Mouse (Mus musculus) spleen, postnatal 14 days (tissue): ENCODE results near the gene Tnfsf10.

Source experiments
- DNase-seq, 2 experiments: peaks; one replicate each; pipeline ENCODE4 v3.0.0; 2021 to 2022; ENCODE audit warnings: low spot score in 2 of 2

The Tnfsf10 gene

DNA sequence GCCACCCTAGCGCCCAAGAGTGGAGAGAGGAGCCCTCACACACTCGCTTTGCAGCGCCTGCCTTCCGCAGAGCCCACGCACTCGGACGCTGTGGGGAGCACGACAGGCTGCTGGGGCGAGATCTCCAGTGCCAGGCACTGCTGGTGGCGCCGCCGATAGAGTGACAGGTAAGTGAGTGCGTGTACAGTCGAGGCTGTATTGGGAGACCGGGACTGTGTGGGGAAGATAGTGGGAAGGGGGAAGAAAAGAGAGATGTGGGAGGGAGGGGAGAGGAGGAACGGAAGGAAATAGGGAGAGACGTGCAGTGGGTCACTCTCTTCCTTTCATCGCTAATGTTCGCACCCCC is 54.4 kb downstream of the Tnfsf10 start, which contains the start of gene Ghsr:
Gene Ghsr, plus strand, starts transcription at position 76 of the 346 bp plus-strand sequence.
- DNase-seq: no peak

DNA sequence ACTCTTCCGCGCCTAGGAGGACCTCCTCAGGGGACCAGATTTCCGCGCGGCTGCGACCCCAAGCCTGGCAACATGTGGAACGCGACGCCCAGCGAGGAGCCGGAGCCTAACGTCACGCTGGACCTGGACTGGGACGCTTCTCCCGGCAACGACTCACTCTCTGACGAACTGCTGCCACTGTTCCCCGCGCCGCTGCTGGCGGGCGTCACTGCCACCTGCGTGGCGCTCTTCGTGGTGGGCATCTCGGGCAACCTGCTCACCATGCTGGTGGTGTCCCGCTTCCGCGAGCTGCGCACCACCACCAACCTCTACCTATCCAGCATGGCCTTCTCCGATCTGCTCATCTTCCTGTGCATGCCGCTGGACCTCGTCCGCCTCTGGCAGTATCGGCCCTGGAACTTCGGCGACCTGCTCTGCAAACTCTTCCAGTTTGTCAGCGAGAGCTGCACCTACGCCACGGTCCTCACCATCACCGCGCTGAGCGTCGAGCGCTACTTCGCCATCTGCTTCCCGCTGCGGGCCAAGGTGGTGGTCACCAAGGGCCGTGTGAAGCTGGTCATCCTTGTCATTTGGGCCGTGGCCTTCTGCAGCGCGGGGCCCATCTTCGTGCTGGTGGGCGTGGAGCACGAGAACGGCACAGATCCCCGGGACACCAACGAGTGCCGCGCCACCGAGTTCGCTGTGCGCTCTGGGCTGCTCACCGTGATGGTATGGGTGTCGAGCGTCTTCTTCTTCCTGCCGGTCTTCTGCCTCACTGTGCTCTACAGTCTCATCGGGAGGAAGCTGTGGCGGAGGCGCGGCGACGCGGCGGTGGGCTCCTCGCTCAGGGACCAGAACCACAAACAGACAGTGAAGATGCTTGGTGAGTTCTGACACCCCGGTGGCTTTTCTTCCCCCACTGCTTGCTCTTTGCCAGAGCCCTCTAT is 55.2 kb downstream of the Tnfsf10 start:
- no peak for DNase-seq

DNA sequence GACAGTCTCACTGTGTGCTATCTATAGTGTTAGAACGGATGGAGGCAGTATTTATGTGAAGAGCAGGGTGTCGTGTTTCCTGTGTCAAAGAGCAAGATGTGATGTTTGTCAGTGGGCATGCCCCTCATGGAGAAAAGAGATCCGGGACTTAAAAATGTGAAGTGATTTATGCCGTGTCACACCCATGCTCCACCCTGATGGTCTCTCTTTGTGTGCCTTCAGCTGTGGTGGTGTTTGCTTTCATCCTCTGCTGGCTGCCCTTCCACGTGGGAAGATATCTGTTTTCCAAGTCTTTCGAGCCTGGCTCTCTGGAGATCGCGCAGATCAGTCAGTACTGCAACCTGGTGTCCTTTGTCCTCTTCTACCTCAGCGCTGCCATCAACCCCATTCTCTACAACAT is 57.6 kb downstream of the Tnfsf10 start:
- DNase-seq: no peak

DNA sequence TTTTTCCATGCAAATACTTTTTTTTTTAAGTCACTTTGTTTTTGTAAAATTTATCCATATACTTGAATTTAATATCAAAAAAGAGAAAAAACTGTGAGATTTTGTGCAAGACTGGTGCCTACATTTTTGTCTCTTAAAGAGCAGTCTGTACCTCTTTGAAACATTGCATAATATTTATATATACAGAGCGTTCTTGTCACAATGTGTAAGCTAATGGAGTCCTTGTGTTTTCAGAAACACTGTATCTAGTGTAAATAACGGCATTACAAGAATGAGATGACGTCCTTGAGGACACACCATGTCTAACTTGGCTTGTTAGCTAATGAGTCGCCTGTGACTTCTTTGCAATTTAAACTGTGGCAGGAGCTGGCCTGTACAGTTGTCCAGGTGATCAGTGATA is 61.1 kb downstream of the Tnfsf10 start:
- DNase-seq: no peak

DNA sequence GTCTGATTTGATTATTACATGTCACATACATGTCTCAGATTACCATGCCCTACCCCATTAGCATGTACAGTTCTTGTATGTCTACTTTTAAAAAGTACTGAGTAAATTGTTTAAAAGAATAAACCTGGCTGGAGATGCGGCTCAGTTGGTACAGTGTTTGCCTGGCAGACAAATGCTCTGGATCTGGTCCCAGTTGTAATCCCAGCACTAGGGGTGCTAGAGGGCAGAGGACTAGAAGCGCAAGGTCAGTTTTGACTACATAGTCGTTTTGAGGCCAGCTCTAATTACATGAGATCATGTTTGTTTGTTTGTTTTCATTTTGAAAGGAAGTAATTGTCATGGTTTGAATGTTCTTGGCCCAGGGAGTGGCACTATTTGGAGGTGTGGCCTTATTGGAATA is 68.0 kb downstream of the Tnfsf10 start:
- no peak for DNase-seq

DNA sequence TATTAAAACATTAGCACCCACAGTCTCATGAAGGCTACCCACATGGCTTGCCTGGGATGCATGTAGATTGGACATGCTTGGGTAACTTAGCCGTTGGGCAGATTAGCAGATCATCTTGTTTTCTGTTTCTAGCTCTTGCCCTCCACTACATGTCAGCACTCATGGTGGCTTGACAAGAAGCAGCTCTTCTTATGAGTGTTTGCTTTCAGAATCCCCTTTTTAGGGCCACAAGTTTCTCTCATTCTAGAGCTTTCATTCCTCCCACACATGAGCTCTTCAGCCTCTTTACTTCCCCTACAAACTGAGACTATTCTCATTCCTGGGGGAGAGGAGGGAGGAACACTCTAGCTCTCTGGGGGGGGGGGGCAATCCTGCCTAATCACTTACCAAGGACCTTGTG is 73.1 kb downstream of the Tnfsf10 start:
- no peak for DNase-seq
